Mouse (Mus musculus): ENCODE measurements at regions not wholly inside any gene's neighbourhood (a gene's known extent, or its start where the extent isn't known, plus 50 kb on each side); places are given as distances from the start of the nearest gene placed in this dataset.

GRCm38 (mm10) chr12:9847465-9848205 lies 277.7 kb downstream of the Osr1 start:
- no peak for DNase-seq (ENCODE audit: low spot score)

DNA sequence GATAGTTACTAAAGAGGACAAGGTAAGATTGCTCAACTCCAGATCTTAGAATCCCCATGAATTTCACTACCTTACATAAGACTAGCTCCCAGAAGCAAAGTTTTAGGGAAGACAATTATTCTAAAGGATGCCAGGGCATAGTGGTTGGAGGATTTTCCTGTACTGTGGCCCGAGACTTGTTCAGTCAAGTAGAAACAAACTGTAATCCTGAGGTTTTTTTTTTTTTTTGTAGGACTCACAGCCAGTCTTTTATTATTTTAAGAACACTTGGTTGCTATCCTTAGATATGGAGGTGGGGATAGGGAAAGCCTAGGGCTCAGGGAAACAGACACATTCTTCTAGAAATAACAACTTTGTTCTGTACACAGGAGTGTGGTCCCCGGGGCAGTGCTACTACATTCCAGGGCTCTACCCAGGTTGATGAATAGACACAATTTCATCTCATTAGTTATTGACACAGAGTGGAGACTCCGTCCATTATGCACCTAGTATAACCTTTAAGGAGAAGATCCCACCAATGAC lies 285.6 kb downstream of the Osr1 start:
- DNase-seq (ENCODE audit: low spot score) = no peak

DNA sequence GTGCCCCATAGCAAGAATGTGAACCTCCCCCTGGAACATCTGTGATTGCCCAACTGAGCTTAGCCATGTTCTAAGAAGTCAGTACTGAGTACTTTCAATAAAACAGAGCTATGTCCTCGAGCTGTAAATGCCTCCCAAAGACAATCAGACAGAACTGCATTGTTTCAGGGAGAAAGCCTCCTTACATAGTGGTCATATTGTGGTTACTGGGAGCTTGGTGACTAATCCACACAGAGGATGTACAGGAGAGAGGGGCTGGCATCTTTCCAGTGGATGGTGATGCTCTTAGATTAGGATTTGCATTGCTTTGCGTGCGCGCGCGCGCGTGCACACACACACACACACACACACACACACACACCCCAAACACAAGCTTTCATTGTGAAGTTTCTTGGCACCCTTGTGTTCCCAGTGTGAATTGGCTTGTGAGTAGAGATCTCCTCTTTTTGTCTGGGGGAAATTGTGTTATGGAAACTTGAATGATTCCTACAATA lies 286.3 kb downstream of the Osr1 start:
- DNase-seq (ENCODE audit: low spot score) = no peak

- DNase-seq (ENCODE audit: low spot score) = no peak
Measured at GRCm38 (mm10) chr12:9857990-9858389, 288.1 kb downstream of the Osr1 start.

- DNase-seq (ENCODE audit: low spot score) = no peak
Measured at GRCm38 (mm10) chr12:9862301-9862700, 292.4 kb downstream of the Osr1 start.

- DNase-seq (ENCODE audit: low spot score) = no peak
Measured at GRCm38 (mm10) chr12:9872236-9872635, 302.3 kb downstream of the Osr1 start.

DNA sequence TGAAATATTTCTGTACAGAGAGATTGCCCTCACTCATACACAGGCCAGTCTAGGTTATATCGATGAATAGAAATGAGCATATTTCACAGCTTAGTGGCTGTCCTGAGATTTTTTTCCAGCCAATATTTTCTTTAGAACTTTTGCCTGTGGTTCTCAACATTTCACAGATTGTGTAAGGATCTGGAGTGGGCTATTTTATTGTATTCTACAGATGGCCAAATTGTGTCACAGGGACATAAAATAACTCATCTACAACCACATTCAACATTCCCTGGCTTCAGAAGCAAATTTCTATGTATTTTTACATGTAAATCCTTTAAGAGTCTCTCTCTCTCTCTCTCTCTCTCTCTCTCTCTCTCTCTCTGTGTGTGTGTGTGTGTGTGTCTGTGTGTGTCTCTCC lies 303.3 kb downstream of the Osr1 start:
- DNase-seq (ENCODE audit: low spot score) = no peak

DNA sequence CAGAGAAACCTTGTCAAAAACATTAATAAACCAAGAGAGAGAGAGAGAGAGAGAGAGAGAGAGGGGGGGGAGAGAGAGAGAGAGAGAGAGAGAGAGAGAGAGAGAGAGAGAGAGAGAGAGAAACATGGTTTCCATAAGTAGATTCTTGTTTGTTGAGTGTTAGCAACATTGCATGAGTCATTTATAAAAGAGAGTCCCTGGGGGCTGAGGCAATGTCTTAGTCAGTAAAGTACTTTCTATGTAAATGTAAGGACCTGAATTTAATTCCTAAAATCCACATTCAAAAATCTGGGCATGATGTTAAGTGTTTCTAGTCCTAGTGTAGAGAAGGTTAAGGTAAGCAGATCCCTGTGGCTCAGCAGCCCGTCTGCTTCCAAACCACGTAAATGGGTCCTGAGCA lies 304.9 kb downstream of the Osr1 start:
- DNase-seq (ENCODE audit: low spot score) = no peak

GRCm38 (mm10) chr12:9881953-9882623 lies 312.2 kb downstream of the Osr1 start:
- no peak for DNase-seq (ENCODE audit: low spot score)

- no peak for DNase-seq (ENCODE audit: low spot score)
Measured at GRCm38 (mm10) chr12:9883037-9883730, 313.3 kb downstream of the Osr1 start.

DNA sequence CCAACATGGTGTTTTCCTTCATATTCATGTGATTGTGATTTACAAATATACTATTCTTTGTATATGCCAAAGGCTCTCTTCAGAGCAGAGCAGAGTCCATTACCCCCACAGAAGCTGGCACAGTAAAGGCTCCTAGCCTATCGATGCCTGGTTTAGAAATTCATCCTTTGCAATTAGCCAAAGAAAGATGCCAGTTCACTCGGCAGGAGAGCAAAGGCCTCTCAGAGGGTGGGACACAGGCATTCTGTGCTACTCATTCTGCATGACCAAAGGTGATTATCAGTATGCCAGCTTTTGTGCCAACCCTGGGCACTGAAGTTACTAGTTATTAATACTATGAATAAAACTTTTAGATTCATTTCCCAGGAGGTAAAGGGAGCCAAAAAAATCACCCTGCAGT lies 324.6 kb downstream of the Osr1 start:
- DNase-seq (ENCODE audit: low spot score) = no peak

DNA sequence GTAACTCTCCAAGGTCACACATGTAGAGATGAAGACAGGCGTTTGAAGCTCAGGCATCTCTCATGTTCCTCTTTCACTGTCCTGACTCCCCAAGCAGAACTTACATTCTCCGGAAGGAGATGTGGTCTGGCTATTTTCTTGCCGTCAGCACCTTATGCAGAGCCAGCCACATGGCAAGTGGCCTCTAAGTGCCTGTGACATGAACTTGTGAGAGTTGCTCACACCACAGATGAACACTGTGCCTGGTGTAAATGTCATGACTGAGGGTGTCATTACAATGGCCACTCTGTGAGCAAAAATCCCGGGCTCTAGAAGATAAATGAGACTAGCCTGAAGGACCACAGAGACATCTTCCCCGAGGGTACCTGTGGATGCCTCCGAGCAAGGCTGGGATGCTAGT lies 328.1 kb downstream of the Osr1 start:
- no peak for DNase-seq (ENCODE audit: low spot score)

- peak; percentile 13 for DNase-seq (ENCODE audit: low spot score)
Measured at GRCm38 (mm10) chr12:9898420-9898819, 328.5 kb downstream of the Osr1 start.

GRCm38 (mm10) chr12:9901948-9902347 lies 332.0 kb downstream of the Osr1 start:
- DNase-seq (ENCODE audit: low spot score) = no peak

DNA sequence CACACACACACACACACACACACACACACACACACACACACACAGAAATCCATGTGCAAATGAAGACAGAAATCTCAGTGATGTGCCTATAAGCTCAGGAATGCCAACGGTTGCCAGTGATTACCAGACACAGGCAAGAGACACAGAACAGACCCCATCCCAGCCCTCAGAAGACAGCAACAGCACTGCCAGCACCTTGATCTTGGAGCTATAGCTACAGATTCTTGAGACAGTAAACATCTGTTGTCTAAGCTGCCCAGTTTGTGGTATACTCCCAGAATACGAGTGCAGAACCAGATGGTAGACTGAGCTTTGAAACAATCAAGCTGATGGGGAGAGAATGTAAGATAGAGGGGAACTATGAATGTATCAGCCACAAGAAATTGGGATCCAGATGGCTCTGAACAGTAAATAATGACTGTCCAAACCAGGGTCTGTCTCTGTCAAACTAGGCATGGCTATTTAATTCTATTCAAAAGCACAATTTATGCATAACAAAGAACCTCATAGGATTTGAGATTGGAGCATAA lies 333.9 kb downstream of the Osr1 start:
- no peak for DNase-seq (ENCODE audit: low spot score)

- DNase-seq (ENCODE audit: low spot score) = no peak
Measured at GRCm38 (mm10) chr12:9912333-9912732, 342.4 kb downstream of the Osr1 start.

DNA sequence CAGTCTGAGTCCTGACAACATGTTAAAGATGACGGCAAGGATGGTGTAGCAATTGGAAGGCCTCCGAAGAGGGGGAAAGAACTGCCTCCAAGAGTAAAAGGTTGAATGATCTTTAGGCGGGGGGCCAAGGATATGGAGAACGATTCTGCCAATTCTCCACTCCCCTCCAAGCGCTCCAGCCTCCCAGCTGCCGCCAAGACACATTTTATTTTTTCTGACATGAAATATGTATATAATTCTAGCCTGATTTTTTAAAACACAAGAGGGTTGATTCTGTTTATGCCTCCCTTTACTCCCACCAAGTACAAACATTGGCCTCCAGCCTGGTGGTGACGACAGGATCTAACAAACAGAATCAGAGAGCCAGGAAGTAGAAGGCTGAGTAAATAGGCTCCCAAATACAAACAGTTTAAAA lies 345.8 kb downstream of the Osr1 start:
- peak; percentile 19 for DNase-seq (ENCODE audit: low spot score)

- no peak for DNase-seq (ENCODE audit: low spot score)
Measured at GRCm38 (mm10) chr12:9918026-9918425, 348.1 kb downstream of the Osr1 start.

DNA sequence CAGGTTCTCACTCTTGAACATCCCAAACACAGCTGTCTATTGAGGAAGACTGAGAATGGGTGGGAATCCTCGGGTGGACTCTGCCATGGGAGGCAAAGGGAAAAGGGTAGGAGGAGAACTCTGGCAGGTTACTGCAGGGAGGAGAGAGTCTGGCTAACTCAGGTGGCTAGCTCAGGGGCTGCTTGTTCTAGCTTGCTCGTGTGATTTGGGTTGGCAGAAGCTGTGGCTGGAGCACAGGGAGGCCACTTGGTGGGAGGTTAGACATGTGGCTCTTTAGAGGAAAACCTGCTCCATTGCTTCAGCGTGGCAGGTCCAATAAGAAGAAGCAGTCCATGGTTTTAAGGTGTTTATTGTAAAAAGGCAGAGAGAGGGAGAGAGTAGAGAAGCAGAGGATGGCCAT lies 349.1 kb downstream of the Osr1 start:
- no peak for DNase-seq (ENCODE audit: low spot score)

DNA sequence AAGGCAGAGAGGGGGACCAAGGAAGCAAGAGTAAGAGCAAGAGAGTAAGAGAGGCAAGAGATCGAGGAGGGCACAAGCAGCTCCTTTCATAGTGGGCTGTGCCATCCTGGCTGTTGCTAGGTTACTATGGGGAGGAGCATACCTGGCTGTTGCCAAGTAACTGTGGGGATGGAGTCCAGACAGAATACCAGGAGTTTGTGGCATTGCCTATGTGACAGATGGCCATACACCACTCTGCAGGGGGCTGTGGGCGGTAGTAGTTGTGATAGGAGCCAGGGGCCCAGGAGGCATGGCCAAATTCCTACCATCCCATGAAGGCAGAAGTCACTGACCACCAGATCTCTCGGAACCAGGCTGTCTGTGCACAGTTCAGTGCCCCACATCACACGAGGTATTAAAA lies 349.5 kb downstream of the Osr1 start:
- DNase-seq (ENCODE audit: low spot score) = no peak

DNA sequence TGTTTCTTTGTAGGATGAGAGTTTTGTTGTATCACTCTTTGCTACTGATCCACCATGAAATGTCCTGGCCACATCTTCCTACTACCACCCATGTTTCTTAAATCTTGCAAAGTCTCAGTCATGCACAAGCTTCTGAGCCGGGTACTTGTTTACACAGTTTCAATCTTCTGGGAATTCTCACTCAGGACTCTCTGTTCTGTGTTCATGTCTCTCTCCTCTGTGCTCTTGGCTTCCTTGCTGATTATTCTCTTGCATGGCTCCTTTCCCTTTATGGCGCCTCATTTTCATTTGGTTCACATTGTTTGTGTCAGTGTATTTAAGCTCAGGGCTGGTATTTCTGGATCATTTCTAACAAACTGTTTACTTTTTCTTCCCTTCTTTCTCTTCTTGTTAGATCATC lies 350.5 kb downstream of the Osr1 start:
- DNase-seq (ENCODE audit: low spot score) = no peak

DNA sequence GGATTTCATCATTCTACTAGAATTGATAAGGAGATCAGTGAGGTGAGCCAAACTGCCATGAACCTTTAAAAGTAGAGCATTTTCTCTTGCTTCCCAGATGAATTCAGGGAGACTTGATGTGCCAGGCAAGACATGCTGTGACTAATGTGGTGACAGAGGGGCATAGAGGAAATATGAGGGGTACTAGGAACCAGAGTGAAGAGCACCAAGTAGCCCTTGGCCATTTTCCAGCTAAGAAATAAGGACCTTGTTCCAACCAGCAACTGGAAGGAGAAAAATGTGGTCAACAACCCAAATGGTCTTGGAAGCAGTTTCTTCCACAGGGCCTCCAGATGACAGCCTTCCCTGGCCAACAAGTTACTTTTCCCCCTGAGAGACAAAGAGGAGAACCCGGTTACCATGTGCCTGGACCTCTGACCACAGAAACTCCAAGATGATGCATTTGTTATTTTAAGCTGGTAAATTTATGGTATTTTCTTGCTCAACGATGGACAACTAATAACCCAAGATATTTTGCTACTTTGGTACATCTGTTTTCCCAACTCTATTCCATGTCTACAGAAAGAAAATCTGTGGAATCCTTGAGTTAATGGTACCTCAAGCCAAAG lies 351.8 kb downstream of the Osr1 start:
- no peak for DNase-seq (ENCODE audit: low spot score)
